Mouse (Mus musculus) thymus, postnatal 25 days (tissue): ENCODE results near the gene Zfp146.
A peak's percentile ranks its signal among the peaks of the same experiment; 100 is the strongest.
"Not testable (repeated sequence)": the region's sequence is repeated elsewhere in the genome, so short reads cannot be mapped to it uniquely, and the experiment has no call there.

Source experiments
- DNase-seq: peaks from one replicate; pipeline ENCODE4 v3.0.0; 2022

The Zfp146 gene

DNA sequence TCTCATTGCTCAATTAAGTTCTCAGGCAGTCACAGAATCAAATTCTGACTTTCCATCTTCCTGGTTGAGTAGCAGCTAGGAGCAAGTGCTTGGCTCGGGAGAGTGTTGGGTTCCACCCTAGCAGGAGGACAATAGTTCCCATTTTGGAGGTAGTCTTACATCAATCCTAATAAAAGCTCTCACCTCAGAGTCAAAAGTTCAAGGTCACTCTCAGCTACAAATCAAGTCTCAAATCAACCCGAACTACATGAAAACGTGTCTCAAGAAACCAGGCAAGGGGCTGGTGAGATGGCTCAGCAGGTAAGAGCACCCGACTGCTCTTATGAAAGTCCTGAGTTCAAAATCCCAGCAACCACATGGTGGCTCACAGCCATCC is 19.6 kb upstream of the Zfp146 start:
- DNase-seq = no peak

DNA sequence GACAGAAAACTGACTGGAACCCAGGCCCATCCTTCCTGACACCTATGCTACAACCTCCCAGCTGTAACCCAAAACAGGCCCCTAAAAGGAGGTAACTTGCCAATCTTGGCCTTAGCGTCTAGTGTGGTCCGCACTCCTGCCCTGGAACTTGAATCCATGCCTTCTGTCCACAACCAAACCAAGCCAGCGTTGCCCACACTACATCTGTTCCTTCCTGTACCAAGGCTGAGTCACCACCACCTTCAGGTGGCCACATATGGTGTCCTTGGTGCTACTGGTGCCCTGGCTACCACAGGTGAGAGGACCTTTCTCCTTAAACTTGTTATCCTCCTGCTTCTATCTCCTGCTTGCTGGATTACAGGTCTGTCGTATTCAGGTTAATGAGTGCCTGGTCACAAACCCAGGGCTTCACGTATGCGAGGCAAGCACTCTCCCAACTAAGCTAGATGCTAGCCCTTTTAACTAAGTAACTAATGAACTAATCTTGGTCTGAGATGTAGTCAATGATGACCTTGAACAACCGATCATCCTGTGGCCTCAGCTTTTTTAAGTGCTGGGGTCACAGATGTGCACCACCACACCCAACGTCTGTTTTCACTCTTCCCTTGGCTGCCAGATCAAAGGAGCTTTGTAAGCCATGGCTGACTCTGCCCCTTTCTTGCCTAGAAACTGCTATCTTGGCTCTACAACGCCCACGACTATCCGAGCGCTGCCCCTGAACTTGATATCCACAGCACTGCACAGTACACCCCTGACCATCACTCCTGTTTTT is 19.0 kb upstream of the Zfp146 start:
- DNase-seq = no peak

DNA sequence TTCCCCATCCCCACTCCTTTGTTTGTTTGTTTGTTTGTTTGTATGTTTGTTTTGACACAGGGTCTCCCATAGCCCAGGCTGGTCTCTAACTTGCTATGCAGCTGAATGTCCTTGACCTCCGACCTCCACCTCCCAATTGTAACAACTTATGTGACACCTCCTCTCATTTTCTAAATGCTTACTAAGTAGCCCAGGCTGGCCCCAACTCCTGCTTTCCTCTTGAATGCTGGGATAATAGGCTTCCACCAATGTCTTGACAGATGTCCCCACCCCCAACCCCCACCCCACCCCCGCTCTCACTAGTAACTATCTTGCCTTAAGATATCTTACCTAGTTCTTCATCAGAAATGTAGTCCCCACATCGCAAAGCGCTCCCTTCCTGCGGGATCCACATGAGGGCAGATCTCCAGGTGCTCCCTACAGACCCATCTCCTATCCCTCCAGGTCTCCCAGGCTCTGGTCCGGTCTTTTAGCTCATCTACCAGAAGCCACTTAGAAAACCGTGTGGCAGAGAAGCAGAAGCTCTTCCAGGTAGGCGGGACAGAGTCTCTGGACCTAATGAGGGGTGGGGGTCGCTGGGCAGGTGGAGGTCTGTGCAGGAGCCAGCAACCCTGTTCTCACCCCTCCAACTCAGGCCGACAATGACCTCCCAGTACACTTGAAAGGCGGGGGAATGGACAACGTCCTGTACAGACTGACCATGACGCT is 15.2 kb upstream of the Zfp146 start:
- no peak for DNase-seq

DNA sequence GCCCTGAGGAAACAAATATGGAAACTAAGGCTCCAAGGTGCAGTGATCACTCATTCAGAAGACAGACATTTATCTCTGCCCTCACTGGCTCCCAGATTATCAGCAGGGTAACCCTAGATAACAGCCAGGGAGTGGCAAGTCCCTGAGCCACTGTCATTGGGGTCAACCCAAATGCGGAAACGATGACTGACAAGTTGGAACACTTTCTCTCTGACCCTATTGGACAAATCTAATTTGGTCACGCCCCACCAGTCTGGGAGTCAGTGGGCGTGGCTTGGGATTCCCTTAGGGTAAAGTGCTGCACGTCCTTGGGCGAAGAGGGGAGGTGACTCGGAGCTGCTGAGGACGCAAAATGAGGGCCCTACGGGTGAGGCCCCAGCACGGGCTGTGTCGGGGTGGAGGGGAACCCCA is 14.3 kb upstream of the Zfp146 start, which contains the start of gene Cox7a1:
Cox7a1 (plus strand) TSS at position 266 of the 411 bp plus-strand sequence.
- peak; percentile 87 for DNase-seq

DNA sequence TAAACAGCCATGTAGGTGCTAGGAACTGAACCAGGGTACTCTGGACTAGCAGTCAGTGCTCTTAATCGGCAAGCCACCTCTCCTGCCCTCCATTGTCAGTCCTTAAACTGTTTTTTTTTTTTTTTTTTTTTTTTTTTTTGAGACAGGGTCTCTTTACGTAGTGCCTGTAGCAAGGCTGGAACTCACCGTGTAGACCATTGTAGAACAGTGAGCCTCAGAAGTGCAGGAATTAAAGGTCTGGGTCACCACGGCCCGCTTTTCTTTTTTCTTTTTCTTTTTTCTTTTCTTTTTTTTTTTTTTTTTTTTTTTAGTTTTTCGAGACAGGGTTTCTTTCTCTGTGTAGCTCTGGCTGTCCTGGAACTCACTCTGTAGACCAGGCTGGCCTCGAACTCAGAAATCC is 13.6 kb upstream of the Zfp146 start:
- DNase-seq = not testable (repeated sequence)

DNA sequence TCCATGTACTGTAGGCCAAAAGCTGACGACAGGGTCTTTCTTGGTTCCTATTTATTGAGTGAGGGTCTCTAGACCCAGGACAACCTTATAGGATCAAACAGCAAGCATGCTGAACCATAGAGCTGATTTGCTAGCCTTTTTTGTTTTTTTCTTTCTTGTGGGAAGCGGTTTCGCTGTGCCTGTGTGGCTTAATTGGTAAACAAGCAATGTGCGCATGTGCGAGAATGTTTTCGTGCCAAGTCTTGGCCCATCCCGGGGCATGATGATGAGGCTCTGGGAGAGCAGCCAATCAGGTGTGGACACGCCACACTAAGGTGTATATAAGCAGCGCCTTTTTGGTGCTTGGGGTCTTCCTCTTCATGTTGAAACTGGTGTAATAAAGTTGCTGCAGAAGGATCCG is 12.4 kb upstream of the Zfp146 start:
- DNase-seq = not testable (repeated sequence)

DNA sequence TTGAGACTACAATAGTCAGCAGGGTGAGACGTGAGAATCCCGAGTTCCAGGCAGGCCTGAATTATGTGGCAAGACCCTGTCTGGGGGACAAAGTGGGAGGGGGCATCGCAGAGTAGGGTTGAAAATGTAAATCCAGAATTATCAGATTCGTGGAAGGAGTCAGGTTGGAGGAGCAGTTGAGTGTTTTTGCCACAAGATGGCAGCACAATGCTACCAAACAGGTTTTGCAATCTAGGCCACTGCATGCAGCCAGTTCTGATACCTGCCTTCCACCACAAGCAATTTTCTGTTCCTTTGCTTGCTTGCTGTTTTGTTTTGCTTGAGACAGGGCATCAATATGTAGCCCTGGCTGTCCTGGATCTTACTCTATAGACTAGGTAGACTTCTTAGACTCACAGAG is 11.8 kb upstream of the Zfp146 start:
- DNase-seq = peak; percentile 71

DNA sequence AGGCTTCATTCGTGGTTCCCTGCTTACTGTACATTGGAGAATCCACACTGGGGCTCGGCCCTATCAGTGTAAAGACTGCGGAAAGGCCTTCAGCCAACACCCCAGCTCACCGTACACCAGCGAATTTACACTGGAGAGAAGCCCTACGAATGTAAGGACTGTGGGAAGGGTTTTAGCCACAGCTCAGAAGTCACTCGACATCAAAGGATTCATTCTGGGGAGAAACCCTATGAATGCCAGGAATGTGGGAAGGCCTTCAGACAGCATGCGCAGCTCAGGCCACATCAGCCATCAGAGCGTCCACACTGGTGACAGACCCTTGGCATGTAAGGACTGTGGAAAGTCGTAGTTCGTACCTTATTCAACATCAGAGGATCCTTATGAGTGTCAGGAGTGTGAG is 8.7 kb upstream of the Zfp146 start:
- DNase-seq = no peak

DNA sequence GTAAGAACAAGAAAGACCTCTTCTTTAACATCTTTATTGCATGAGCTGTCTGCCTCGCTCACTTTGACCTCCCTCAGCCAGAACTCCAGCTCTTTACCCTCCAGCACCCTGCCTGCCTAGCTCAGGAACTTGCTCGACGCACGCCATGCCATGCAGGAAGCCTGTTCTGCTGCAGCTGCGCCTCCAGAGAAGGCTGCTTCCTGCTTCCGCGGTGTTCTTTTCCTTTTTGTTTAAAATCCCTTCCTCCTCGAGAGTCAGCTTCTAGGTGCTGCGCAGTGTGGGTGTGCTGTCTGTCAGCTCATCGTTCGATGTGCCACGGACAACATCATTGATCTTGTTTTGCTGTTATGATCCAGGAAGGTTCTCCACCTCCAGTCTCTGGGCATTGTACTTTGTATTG is 6.9 kb upstream of the Zfp146 start:
- peak; percentile 37 for DNase-seq

DNA sequence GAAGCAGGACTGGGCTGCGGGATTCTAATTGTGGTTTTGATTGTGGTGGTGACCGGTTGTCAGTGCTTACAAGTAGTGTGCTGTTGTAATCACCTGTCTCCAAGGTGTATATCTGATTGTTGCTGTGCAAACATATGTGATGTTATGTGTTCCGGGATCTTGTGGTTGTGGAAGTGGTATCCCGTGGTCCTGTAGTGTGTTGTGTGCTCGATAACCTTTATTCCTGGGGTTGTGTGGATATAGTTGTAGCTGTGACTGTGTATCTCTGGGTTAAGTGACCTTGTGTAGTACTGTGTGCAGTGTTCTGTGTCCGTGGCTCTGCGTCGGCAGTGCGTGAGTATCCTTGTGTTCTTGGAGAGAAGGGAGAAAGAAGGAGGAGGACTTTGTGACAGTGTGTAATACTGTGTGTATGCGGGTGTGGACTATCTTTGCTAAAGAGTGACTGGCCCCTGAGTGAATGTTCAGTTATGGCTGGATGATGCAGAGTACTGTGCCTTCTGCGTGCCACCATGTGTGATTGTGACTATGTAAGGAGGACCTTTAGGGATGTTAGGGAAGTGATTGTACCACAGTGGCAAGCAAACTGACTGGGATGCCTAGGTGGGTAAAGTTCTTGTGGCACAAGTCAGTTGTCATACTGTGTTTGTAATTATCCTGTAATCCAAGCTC is 867 bp upstream of the Zfp146 start:
- no peak for DNase-seq

DNA sequence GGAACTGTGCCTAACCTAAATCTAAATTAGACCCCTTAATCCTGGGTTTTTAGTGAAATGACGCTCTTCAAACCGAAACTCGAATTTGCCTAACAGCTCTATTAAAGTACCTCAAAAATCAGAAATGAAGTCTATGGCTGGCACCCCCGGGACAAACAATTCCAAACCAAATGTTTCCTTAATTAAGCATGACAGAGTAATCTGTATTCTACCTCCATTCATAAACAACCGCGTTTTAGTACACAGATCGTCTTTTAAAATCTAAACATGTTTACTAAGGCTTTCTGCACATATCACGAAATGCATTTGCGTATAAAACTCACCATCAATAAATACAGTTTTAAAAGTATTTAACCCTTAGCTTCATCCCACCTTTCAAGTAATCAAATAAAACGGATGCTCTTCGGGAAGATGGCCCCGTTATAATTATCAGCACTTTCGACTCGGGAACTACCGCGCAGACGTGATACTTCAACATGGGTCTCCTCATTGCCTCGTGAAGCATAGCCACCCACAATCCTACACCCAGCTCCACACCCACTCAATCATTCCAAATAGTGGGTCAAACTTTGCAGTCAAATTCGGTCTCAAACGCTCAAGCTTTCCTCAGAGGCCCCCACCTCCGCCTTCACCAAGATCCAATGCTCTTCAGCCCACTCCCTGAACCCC is 502 bp downstream of the Zfp146 start:
- no peak for DNase-seq

DNA sequence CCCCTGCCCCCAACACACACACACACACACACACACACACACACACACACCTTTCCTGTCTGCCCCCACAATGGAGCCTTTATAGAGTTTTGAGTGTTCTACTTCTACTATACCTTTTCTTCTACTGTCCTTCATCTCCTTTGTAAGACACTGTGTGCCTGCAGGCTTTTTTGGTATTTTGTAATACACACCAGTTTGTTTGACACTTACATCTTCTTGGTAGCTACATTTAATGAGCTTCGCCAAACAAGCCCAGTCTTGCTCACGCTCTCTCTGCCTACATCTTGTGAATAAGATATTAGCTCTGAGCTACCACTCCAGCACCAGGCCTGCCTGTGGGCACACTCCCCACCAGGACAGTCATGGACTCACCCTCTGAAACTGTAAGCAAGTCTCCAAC is 4.8 kb downstream of the Zfp146 start:
- DNase-seq = no peak

DNA sequence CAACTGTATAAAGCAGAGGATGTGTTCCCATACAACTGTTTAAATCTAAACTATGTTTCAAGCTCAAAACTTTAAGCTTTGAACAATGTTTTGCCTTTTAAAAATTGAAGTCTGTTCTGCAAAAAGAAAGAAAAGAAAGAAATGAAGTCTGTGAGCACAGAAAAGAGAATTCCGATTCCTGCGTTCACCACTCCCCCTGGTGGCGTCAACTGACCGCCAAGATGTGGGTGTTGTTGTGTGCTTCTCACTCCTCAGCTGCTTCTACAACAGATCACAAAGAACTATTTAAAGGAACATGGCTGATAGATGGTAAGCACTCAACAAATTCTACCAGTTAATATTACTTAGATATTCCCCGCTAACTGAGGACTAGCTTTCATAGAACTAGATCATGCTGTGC is 6.4 kb downstream of the Zfp146 start:
- DNase-seq = no peak

DNA sequence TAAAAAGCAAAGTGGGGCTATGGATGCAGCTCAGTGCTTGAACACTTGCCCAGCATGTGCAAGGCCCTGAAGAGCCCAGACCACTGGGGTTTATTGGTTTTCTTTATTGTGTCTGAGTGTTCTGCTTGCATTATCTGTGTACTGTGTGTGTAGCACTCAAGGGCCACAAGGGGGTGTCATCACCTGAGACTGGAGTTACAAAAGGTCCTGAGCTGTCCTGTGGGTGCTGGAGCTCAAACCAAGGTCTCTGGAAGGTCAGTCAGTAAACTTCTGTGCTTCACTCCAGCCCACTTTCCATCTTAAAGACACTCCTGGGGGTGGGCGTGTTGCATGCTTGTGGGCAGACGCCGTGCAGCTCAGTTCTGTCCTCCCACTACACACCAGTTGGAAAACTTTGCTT is 14.0 kb downstream of the Zfp146 start:
- no peak for DNase-seq

DNA sequence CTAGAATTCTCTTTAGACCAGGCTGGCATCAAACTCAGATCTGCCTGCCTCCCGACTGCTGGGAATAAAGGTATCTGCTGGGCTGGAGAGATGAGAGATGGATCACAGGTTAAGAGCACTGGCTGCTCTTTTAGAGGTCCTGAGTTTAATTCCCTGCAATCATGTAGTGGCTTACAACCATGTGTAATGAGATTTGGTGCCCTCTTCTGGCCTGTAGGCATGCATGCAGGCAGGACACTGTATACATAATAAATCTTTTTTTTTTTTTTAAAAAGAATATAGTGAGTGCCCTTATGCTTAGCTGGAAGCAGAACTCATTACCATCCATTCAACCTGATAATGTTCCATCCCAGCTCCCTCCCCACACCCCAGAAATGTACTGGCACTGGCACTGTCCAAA is 15.5 kb downstream of the Zfp146 start:
- DNase-seq = no peak

DNA sequence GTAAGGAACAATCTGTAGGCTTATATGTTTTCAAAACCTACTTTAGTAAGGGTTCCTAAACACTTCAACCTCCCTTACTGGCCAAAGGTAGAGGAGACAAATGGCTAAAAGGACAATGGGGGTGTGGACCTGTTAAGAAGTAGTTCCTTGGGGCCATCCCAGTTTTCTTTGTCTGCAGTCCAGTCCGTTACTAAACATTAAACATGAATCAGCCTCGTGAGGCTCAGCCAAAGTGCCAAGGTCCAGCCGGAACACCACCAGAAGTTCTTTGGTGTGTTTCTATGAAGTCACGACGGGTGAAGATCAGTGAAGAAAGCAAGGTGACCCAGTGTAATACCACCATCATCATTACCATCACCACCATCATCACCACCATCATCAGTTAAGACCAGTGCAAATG is 22.5 kb downstream of the Zfp146 start:
- DNase-seq = no peak

DNA sequence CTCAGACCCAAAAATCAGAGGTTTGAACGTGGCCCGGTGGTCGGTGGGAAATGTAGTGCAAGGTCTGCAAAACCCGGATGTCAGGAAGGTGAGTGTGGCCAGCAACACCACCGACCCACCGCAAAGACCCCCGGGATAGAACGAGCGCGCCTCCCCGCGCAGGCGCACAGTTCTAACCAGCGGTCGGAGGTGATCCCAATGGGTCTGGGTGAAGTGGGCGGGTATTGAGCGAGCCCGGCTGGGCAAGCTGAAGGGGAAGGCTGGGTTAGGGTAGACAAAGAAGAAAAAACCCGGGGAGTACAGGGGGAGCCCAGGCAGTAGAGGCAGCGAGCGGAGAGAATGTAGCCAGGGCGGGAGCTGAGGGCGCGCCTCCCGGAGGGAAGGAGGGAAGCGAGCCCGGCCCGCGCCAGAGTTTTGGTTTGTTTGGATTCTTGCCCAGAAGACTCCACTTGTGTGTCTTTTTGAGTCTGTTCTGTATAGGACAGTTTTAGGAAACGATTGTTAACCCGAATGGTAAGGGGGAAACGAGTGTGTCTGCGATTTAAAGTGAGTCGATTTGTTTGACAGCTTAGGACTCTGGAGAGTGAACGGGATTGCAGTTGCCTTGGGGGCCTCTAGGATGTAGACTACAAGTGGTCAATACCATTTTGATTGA is 25.9 kb downstream of the Zfp146 start:
- peak; percentile 69 for DNase-seq

DNA sequence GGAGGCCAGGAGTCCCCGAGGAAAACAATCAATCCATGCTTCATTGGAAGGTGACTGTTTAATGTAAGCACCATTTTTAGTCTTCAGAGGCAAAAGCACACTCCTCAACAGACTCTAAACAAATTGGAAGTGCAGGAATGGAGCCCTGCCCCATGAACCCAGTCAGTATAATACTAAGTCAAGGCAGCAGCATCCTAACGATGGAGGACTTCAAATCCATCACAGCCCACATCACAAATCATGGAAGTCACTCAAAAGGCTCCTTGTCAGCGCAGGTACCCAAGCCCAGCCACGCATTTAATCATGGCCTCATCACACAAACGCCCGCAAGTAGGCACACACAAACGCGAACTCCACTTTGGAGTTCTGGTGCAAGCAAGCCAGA is 26.4 kb downstream of the Zfp146 start:
- DNase-seq = no peak

DNA sequence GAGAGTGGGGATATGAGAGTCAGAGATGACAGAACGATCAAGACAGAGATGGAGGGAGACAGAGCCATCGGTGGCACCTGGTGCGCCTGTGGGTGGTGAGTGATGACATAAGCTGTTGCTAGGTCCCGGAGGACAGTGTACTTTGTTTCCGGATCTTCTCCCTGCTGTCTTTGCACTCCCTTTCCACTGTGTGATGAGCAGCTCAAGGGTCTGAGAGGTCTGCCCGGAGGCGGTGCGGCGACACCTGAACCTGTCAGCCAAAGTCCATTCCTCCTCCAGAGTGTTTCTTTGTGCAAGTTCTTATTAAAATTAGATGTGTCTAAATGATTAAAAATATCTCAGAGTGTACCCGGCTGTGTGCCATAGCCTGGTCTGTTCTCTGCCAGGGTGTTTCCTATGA is 32.7 kb downstream of the Zfp146 start:
- DNase-seq = no peak

DNA sequence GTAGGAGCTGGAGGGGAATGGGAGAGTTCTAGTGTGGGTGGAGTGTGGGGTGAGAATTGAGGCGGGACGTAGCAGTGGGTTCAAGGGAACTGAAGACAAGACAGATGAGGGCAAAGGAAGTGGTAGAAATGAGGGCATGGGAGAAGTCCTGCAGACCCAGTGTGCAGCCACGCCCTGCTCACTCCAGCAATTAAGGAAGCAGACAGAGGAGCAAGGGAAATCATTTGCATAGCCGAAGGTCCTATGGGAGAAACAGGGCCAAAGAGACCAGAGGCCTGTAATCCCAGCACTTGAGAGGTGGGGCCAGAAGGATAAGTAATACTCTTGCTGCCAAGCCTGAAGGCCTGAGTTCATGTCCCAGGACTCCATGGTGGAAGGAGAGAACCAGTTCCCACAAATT is 37.2 kb downstream of the Zfp146 start:
- no peak for DNase-seq

DNA sequence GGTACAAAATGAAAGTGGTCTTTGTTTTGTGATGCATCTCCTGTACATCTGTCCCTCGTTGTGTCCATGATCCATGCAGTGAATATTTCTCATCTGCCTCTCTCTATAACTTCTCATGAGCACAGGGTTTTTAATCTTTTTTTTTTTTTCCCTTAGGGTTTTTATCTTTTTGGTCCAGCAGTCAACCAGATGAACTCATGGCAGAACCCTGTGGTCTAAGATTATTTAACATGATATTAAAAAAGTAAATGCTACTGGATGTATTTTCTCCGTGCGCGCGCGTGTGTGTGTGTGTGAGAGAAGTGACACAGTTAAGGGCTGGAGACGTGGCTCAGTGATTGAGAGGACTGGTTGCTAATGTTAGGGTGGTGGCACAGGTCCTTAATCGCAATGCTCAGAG is 39.6 kb downstream of the Zfp146 start:
- no peak for DNase-seq

DNA sequence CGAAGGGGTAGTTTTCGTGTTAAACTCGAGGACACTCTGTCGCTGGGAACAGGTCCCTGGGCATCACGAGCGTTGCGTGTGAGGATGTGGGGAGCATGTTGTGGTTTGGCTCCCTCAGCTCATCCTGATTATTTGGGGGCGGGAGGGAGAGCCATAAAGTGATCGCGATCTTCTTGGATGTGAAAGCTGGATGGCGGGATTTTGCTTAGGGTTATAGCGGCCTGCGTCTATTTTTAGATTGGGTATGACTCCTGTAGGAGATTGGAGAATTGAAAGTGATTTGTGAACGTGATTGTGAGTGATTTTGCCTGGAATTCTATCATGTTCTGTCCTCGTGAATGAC is 47.4 kb downstream of the Zfp146 start:
- DNase-seq = no peak
